Mouse (Mus musculus) heart, adult 2 months (tissue): ENCODE data around the gene Slc19a2.

ENCODE experiments used
- CTCF ChIP-seq: fragments of 200-600 bp; IDR thresholded peaks from 2 replicates; pipeline ENCODE4 v1.8.1; 2022; ENCODE audit warnings: antibody characterized with exemption, mild to moderate bottlenecking, moderate library complexity
- EP300 ChIP-seq: fragments of 200-500 bp; IDR thresholded peaks from 2 replicates; pipeline ENCODE4 v1.6.1; 2011; ENCODE audit warnings: low read depth, low read length, control low read depth; ENCODE audit not compliant: insufficient read depth
- POLR2A ChIP-seq: fragments of 200-500 bp; IDR thresholded peaks from 2 replicates; pipeline ENCODE4 v1.6.1; 2011; ENCODE audit warnings: mild to moderate bottlenecking, low read depth, low read length, control low read depth; ENCODE audit not compliant: insufficient read depth

DNA sequence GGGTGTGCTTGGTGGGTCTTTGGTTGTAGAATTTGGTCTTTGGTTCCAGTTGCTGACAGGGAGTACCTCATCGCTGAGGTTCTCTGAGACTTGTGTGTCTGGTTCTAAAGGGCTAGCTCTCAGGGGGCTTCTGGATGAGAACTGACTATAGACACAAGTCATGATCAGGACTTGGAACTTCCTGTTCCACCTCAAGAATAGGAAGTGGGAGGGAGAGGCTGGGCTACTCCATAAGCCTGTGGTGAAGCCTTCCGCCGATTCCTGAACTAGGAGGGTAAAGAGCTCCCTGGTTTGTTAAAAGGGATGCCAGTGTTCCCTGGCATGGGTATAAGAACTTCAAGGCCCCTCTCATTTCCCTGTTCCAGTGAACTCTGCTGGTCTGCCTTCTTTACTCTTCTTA lies 35.2 kb downstream of the Slc19a2 start:
- TF ChIP-seq POLR2A (no peak), CTCF (no peak), EP300 (no peak)
